Mouse (Mus musculus): Measurements from ENCODE around the gene Mtmr12. TPM values are rescaled to one million over a fixed set of nuclear protein-coding genes. Genes with fewer than 3 reads are reported as not detected.
"Not testable (repeated sequence)": the region's sequence is repeated elsewhere in the genome, so short reads cannot be mapped to it uniquely, and the experiment has no call there.

Mtmr12 gene
- total RNA-seq (2021): 1 to 10 TPM; 3.5 to 5.6 TPM
- long read RNA-seq, experiment 1, full-length matches to known transcripts: 3 of 5 reads
- long read RNA-seq, experiment 1, partial matches to known transcripts: 0 of 5 reads
- long read RNA-seq, experiment 1, other reads (novel, unspliced or antisense): 2 of 5 reads
- long read RNA-seq, experiment 2, full-length matches to known transcripts: 3 of 5 reads
- long read RNA-seq, experiment 2, partial matches to known transcripts: 0 of 5 reads
- long read RNA-seq, experiment 2, other reads (novel, unspliced or antisense): 2 of 5 reads

- peak; percentile 100 for DNase-seq
- intact Hi-C loops (cut with DNase I): loop anchor here (5.0 kb wide), 2 partner anchors 38 to 118 kb away; partner anchors contain the start of genes 1810049J17Rik and Golph3
- Histone ChIP-seq H3K27ac (peak within 1 kb of the TSS; percentile 97), H3K4me3 (peak within 1 kb of the TSS; percentile 95)
- TF ChIP-seq CTCF (IDR thresholded peaks at IDR 0.05): 0 out of 2 replicates have a peak, but pooled peaks have one; percentile 1
Observed at GRCm38 (mm10) chr15:12204319-12205159, at the start of gene Mtmr12. Mtmr12 (plus strand) TSS chr15:12205028.

- TF ChIP-seq CTCF (IDR thresholded peaks at IDR 0.05): no peak
- DNase-seq: no peak
- intact Hi-C loops (cut with DNase I): no loop called here
- Histone ChIP-seq H3K4me3 (no peak overlapping the region), H3K27ac (no peak overlapping the region)
Observed at GRCm38 (mm10) chr15:12178126-12178525, 26.7 kb upstream of the Mtmr12 start.

- H3K4me3 ChIP-seq; intact Hi-C loops (cut with DNase I): not testable (repeated sequence)
Observed at GRCm38 (mm10) chr15:12181181-12181805, 23.5 kb upstream of the Mtmr12 start.

GRCm38 (mm10) chr15:12193880-12194816 is 10.7 kb upstream of the Mtmr12 start:
- no peak for TF ChIP-seq CTCF (IDR thresholded peaks at IDR 0.05)
- peak overlapping the region; percentile 35; the same call in 1 of the 2 replicates for H3K27ac ChIP-seq
- intact Hi-C loops (cut with DNase I): loop anchor here (10.0 kb wide), 1 partner anchor 381 kb away; no protein-coding TSS in a partner anchor
- peak; percentile 22 for DNase-seq
- peak overlapping the region; percentile 23 for H3K4me3 ChIP-seq

More at GRCm38 (mm10) chr15:12181181-12181805, 23.5 kb upstream of the Mtmr12 start:
- not testable (repeated sequence) for H3K27ac ChIP-seq, DNase-seq

GRCm38 (mm10) chr15:12194817-12195735 is 9.8 kb upstream of the Mtmr12 start:
- Histone ChIP-seq H3K27ac (no peak overlapping the region), H3K4me3 (peak overlapping the region; percentile 24)
- no peak for DNase-seq
- intact Hi-C loops (cut with DNase I): loop anchor here (10.0 kb wide), 1 partner anchor 380 kb away; no protein-coding TSS in a partner anchor
- TF ChIP-seq CTCF (IDR thresholded peaks at IDR 0.05): no peak

- TF ChIP-seq CTCF (IDR thresholded peaks at IDR 0.05): no peak
- no peak overlapping the region for H3K27ac ChIP-seq
- intact Hi-C loops (cut with DNase I): loop anchor here (1.0 to 10.0 kb wide), 3 partner anchors 51 to 379 kb away; no protein-coding TSS in a partner anchor
- H3K4me3 ChIP-seq: no peak overlapping the region
- no peak for DNase-seq
Observed at GRCm38 (mm10) chr15:12195966-12196365, 8.9 kb upstream of the Mtmr12 start.

- Histone ChIP-seq H3K4me3 (no peak overlapping the region), H3K27ac (no peak overlapping the region)
- DNase-seq: peak; percentile 69
- intact Hi-C loops (cut with DNase I): loop anchor here (1.0 to 10.0 kb wide), 3 partner anchors 50 to 378 kb away; no protein-coding TSS in a partner anchor
- peak; percentile 82 for TF ChIP-seq CTCF (IDR thresholded peaks at IDR 0.05)
Observed at GRCm38 (mm10) chr15:12196410-12197191, 8.2 kb upstream of the Mtmr12 start.

- no peak overlapping the region for H3K27ac ChIP-seq
- TF ChIP-seq CTCF (IDR thresholded peaks at IDR 0.05): no peak
- no peak overlapping the region for H3K4me3 ChIP-seq
- no peak for DNase-seq
- intact Hi-C loops (cut with DNase I): loop anchor here (2.0 to 10.0 kb wide), 2 partner anchors 49 to 377 kb away; no protein-coding TSS in a partner anchor
Observed at GRCm38 (mm10) chr15:12197361-12197760, 7.5 kb upstream of the Mtmr12 start.

- no peak for DNase-seq
- intact Hi-C loops (cut with DNase I): no loop called here
Observed at GRCm38 (mm10) chr15:12200021-12200420, 4.8 kb upstream of the Mtmr12 start.

GRCm38 (mm10) chr15:12201856-12202255 is 3.0 kb upstream of the Mtmr12 start:
- H3K4me3 ChIP-seq: no peak overlapping the region
- no peak overlapping the region for H3K27ac ChIP-seq
- intact Hi-C loops (cut with DNase I): no loop called here
- DNase-seq: no peak
- TF ChIP-seq CTCF (IDR thresholded peaks at IDR 0.05): no peak

More at GRCm38 (mm10) chr15:12200021-12200420, 4.8 kb upstream of the Mtmr12 start:
- H3K27ac ChIP-seq: no peak overlapping the region
- no peak for TF ChIP-seq CTCF (IDR thresholded peaks at IDR 0.05)
- no peak overlapping the region for H3K4me3 ChIP-seq
